Mouse (Mus musculus) urinary bladder, postnatal 25 days (tissue): Measurements from ENCODE around the gene Fgd3.

Experiments
- DNase-seq: peaks from one replicate; pipeline ENCODE4 v3.0.0; 2022; ENCODE audit warnings: low spot score

Gene Fgd3

DNA sequence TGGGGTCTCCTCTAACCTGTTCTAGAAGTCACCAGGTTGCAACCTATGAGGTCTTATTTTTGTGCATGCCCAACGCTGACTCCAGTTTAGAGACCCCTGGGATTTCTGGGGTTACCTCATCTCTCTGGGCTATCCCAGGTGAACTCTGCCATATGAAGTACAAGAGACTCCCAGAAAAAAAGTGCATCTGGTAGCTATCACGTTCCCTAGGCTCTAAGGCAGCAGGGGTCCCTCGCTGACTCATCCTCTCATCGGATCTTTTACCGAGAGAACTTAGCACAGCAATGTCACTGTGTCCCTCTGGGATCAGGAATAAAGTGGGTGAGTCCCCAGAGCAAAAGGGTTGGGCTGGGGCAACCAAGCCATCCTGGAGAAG, 105.0 kb downstream of the Fgd3 start:
- no peak for DNase-seq

DNA sequence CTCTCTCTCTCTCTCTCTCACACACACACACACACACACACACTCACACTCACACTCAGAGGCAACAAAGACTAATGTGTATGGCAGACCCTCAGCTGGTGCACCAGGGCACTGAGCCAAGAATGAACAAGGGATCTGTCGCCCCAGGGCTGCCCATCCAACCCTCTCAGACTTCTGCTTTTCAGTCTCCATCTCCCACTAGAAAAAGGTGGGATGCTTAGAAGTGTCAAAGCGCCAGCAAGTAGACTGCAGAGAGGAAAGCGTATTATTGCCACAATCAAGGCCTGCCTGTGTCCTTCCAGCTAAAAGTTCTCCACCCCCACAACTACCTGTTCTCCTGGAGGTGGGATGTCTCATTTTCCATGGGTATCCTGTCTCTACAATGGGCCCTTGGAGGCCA, 105.7 kb downstream of the Fgd3 start:
- DNase-seq, result no peak

DNA sequence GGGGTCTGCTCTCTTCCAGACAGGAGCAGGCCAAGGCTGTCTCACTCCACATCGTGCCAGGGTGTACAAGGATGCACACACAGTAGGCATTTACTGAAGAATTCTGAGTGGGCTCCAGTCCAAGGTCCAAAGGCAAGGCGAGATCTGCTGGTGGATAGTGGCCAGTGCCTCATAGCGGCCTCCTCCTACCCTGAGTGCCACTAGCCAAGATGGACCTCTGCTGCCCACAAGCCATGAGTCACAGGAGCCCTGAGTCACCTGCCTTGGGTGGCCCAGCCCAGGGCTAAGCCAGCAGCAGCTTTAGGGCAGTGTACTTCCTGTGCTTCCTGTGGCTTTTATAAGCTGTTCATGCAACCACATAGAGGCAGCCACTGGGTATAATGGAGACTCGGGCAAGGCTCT, 106.6 kb downstream of the Fgd3 start:
- peak; percentile 47 for DNase-seq

DNA sequence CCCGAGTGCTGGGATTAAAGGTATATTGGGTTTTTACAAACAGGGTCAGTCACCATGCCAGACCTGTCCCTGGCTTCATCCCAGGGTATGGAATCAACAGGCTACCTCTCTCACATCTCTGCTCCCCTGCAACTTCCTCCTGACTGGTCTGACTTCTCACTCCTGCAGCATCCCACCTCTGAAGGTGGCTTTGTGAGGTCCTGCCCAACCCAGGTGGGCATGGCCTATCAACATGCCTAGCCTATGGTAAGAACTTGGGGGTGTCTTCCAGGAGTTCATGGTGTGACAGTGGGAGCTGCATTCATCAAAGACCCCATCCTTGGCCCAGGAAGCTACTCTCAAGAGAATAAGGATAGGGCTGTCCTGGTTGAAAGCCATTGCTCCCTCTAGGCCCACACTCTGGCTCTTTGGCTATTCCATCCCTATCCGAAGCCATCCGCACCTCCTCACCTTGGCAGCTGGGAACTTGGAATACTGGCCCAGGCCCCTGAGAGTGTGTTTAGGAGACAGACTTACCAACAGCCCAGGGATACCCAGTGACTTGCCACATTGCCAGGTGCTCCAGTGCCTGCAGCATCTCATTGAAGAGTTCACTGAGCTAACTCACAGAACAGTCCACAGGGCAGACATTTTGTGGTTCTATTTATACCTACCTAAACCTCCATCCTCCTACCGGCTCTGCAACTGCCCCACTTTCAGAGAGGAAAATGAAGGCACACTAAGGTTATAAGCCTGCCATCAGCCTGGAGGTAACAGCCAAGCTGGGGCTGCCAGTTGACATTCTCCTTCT, 107.2 kb downstream of the Fgd3 start:
- no peak for DNase-seq
